Mouse (Mus musculus): ENCODE measurements around the gene Ccnyl1. TPM values are rescaled to one million over a fixed set of nuclear protein-coding genes. Genes with fewer than 3 reads are reported as not detected.

Ccnyl1 gene
- polyA plus RNA-seq, 1 experiment from 2014 or later, result 4.4 TPM

DNA sequence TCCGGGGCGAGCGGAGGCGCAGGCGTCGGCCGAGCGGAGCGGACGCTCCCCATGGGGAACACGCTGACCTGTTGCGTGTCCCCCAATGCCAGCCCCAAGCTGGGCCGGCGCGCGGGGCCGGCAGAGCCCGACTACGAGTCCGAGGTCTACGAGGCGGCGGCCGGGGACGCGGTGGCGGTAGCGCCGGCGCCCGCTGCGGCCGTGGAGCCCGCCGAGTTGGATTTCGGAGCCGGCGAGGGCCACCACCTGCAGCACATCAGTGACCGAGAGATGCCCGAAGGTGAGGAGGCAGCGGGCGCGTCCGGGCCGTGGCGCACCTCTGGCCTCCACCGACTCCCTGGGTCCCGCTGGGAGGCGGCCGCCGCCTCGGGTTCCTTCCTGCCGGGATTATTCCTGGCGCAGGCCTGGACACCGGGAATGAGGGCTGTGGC, 881 bp downstream of the Ccnyl1 start:
- WGBS, result under 1% methylated on average over 44 of the region's 55 CpGs
- H3K4me3 ChIP-seq (replicated peaks; ENCODE audit: low read length), result peak overlapping the region; percentile 89
- peak; percentile 1; the same call in 1 of the 2 replicates for ATAC-seq

DNA sequence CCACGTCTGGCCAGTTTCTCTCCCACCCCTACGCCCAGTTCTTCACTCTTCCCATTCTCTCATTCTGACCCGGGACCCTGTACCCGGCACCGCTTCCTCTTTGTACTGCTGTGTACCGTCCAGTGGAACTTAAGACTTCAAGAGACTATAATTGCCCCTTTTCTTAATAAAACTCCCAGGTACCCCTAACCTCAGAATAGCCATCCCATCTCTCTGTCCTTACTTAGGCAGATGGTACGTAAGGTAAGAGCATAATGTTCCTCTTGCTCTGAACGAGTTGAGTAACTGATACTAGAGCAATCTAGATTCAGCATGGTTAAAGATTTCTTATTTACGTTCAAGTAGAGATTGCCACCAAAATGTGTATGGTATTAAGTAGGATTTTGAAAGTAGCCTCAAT, 1.3 kb downstream of the Ccnyl1 start:
- Histone ChIP-seq H3K4me3 (replicated peaks; ENCODE audit: low read length) (peak overlapping the region; percentile 89), H3K27me3 (replicated peaks; ENCODE audit: control insufficient read depth, insufficient read depth, low read length) (no peaks in the 10 kb centered on the region), H3K9ac (replicated peaks; ENCODE audit: low read depth, low read length) (peak overlapping the region; percentile 80), H3K36me3 (ENCODE audit: control insufficient read depth, insufficient read depth) (no peaks in the 10 kb centered on the region), H3K9me3 (ENCODE audit: control insufficient read depth, low read length) (no peaks in the 10 kb centered on the region), H3K4me2 (ENCODE audit: low read length) (peak overlapping the region; percentile 96), H3K4me1 (replicated peaks; ENCODE audit: control insufficient read depth, insufficient read depth, low read length) (peaks cover 26% of the 10 kb centered on the region), H3K27ac (ENCODE audit: low read length) (no peak overlapping the region)
- ATAC-seq, result no peak
- WGBS, result 1% methylated on average over 9 of the region's 9 CpGs

More for the DNA sequence above, 881 bp downstream of the Ccnyl1 start:
- Histone ChIP-seq H3K9me3 (ENCODE audit: control insufficient read depth, low read length) (no peaks in the 10 kb centered on the region), H3K36me3 (ENCODE audit: control insufficient read depth, insufficient read depth) (no peaks in the 10 kb centered on the region), H3K9ac (replicated peaks; ENCODE audit: low read depth, low read length) (peak overlapping the region; percentile 80), H3K27ac (ENCODE audit: low read length) (peak overlapping the region; percentile 67), H3K27me3 (replicated peaks; ENCODE audit: control insufficient read depth, insufficient read depth, low read length) (no peaks in the 10 kb centered on the region), H3K4me2 (ENCODE audit: low read length) (peak overlapping the region; percentile 96), H3K4me1 (replicated peaks; ENCODE audit: control insufficient read depth, insufficient read depth, low read length) (peaks cover 26% of the 10 kb centered on the region)

DNA sequence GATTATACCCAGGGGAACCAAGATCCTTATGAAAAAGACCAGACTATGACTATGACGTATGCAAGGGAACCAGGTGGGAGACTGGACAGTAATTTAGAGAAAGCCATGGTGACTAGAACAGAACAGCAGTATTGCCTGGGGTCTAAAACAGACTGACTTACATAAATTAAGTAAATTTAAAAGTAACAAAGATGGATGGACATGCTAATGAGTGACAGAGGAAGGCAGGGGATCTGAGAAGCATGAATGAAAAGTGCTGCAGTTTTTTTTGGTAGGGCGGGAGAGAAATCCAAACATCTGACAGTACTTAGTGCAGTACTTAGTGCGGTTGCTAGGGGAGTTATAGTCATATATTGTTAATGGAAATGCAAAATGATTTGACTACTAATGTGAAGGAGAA, 4.9 kb downstream of the Ccnyl1 start:
- no peak for ATAC-seq
- Histone ChIP-seq H3K27me3 (replicated peaks; ENCODE audit: control insufficient read depth, insufficient read depth, low read length) (no peaks in the 10 kb centered on the region), H3K36me3 (ENCODE audit: control insufficient read depth, insufficient read depth) (no peaks in the 10 kb centered on the region), H3K9me3 (ENCODE audit: control insufficient read depth, low read length) (no peaks in the 10 kb centered on the region), H3K4me2 (ENCODE audit: low read length) (no peak overlapping the region), H3K4me1 (replicated peaks; ENCODE audit: control insufficient read depth, insufficient read depth, low read length) (peaks cover 21% of the 10 kb centered on the region), H3K27ac (ENCODE audit: low read length) (no peak overlapping the region), H3K9ac (replicated peaks; ENCODE audit: low read depth, low read length) (no peak overlapping the region), H3K4me3 (replicated peaks; ENCODE audit: low read length) (no peak overlapping the region)
- WGBS, result 81% methylated on average over 3 of the region's 3 CpGs

DNA sequence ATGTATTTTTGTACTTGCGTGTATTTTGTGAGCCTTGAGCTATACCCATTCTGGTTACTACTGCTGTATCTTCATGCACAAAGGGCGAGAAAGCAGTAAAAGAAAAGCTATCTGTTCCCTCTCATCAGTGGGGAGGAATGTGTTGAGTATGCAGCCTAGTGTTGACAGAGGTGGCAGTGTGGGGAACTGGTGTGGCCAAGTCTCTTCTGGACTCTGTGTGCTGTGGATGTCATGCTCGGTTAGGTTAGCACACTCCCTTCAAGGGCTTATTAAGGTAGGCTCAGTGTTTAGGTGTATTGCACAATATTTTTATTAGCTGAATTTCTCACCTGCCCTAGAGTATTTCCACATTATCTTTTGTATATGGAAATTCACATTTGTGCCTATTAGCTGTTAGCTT, 11.5 kb downstream of the Ccnyl1 start:
- Histone ChIP-seq H3K9ac (replicated peaks; ENCODE audit: low read depth, low read length) (no peak overlapping the region), H3K4me2 (ENCODE audit: low read length) (no peak overlapping the region), H3K36me3 (ENCODE audit: control insufficient read depth, insufficient read depth) (peaks cover 5% of the 10 kb centered on the region; the same call in 1 of the 2 replicates), H3K4me1 (replicated peaks; ENCODE audit: control insufficient read depth, insufficient read depth, low read length) (no peaks in the 10 kb centered on the region), H3K9me3 (ENCODE audit: control insufficient read depth, low read length) (no peaks in the 10 kb centered on the region), H3K4me3 (replicated peaks; ENCODE audit: low read length) (no peak overlapping the region), H3K27ac (ENCODE audit: low read length) (no peak overlapping the region), H3K27me3 (replicated peaks; ENCODE audit: control insufficient read depth, insufficient read depth, low read length) (no peaks in the 10 kb centered on the region)
- ATAC-seq, result no peak
- WGBS, result 87% methylated on average over 3 of the region's 3 CpGs

DNA sequence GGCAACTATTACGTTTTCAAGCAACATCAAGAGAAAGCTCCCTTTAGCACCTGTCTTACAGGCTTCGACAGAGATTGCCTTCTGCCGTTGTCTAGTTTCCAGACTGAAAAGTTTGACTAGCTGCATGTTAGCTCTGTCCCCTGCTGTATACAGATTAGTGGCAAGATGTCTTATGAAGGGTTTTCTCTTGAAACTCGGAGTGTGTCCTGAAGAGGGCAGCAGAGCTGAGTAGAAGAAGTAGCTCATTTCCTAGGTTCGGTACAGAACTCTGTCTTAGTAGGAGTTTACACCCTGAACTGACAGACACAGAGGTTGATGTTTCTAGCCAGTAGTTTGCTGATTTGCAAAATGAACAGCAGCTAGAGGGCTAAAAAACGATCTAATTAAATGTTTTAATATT, 15.0 kb downstream of the Ccnyl1 start:
- H3K36me3 ChIP-seq (ENCODE audit: control insufficient read depth, insufficient read depth), result peaks cover 5% of the 10 kb centered on the region; the same call in 1 of the 2 replicates
- H3K4me1 ChIP-seq (replicated peaks; ENCODE audit: control insufficient read depth, insufficient read depth, low read length), result no peaks in the 10 kb centered on the region
- no peak overlapping the region for H3K9ac ChIP-seq (replicated peaks; ENCODE audit: low read depth, low read length)
- H3K4me3 ChIP-seq (replicated peaks; ENCODE audit: low read length), result no peak overlapping the region
- H3K9me3 ChIP-seq (ENCODE audit: control insufficient read depth, low read length), result no peaks in the 10 kb centered on the region
- H3K27me3 ChIP-seq (replicated peaks; ENCODE audit: control insufficient read depth, insufficient read depth, low read length), result no peaks in the 10 kb centered on the region
- peak; percentile 64; the same call in 1 of the 2 replicates for ATAC-seq
- WGBS, result 40% methylated on average over 6 of the region's 6 CpGs
- no peak overlapping the region for H3K27ac ChIP-seq (ENCODE audit: low read length)
- no peak overlapping the region for H3K4me2 ChIP-seq (ENCODE audit: low read length)

DNA sequence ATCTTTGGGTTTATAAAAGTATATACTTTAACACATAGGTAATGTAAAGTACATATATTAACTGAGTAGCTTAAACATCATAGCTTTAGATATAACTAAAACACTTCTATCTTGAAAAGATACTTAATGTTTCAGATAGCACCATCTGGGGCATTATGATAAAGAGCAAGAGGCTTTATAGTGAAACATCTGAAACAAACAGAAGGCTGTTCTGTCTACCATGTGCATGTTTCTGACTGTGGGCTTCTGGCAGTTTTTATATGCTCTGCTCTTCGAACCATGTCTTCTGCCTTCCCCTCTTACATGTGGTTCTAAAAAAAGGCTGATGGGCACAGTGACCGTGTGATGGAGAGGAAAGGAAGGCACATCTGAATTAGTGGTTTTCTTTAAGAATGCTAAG, 16.4 kb downstream of the Ccnyl1 start:
- Histone ChIP-seq H3K4me3 (replicated peaks; ENCODE audit: low read length) (no peak overlapping the region), H3K36me3 (ENCODE audit: control insufficient read depth, insufficient read depth) (peaks cover 5% of the 10 kb centered on the region; the same call in 1 of the 2 replicates)
- 89% methylated on average over 2 of the region's 2 CpGs for WGBS

DNA sequence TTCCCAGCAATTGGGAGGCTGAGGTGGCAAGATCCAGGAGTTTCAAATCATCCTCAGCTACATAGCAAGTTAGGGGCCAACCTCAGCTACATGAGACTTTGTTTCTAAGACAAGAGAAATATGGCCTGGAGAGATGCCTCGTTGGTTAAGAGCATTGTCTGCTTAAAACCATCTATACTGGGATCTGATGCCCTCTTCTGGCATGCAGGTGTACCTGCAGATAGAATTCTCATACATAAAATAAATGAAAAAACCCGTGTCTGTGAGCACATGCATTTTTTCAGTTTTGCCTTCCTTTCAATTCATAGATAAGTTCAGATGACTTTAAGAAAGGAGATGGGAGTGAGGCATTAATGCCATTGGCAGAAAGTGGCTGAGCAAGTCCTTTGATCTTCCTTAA, 19.6 kb downstream of the Ccnyl1 start:
- 12% methylated on average over 2 of the region's 2 CpGs for WGBS
- H3K9ac ChIP-seq (replicated peaks; ENCODE audit: low read depth, low read length), result no peak overlapping the region
- no peaks in the 10 kb centered on the region; the same call in none of the 2 replicates for H3K36me3 ChIP-seq (ENCODE audit: control insufficient read depth, insufficient read depth)
- H3K4me2 ChIP-seq (ENCODE audit: low read length), result no peak overlapping the region
- ATAC-seq, result no peak
- no peaks in the 10 kb centered on the region for H3K27me3 ChIP-seq (replicated peaks; ENCODE audit: control insufficient read depth, insufficient read depth, low read length)
- no peaks in the 10 kb centered on the region for H3K9me3 ChIP-seq (ENCODE audit: control insufficient read depth, low read length)
- H3K4me1 ChIP-seq (replicated peaks; ENCODE audit: control insufficient read depth, insufficient read depth, low read length), result no peaks in the 10 kb centered on the region
- H3K4me3 ChIP-seq (replicated peaks; ENCODE audit: low read length), result no peak overlapping the region
- no peak overlapping the region for H3K27ac ChIP-seq (ENCODE audit: low read length)

More for the DNA sequence above, 16.4 kb downstream of the Ccnyl1 start:
- Histone ChIP-seq H3K27ac (ENCODE audit: low read length) (no peak overlapping the region), H3K9me3 (ENCODE audit: control insufficient read depth, low read length) (no peaks in the 10 kb centered on the region), H3K4me1 (replicated peaks; ENCODE audit: control insufficient read depth, insufficient read depth, low read length) (no peaks in the 10 kb centered on the region), H3K9ac (replicated peaks; ENCODE audit: low read depth, low read length) (no peak overlapping the region), H3K4me2 (ENCODE audit: low read length) (no peak overlapping the region), H3K27me3 (replicated peaks; ENCODE audit: control insufficient read depth, insufficient read depth, low read length) (no peaks in the 10 kb centered on the region)
- no peak for ATAC-seq

DNA sequence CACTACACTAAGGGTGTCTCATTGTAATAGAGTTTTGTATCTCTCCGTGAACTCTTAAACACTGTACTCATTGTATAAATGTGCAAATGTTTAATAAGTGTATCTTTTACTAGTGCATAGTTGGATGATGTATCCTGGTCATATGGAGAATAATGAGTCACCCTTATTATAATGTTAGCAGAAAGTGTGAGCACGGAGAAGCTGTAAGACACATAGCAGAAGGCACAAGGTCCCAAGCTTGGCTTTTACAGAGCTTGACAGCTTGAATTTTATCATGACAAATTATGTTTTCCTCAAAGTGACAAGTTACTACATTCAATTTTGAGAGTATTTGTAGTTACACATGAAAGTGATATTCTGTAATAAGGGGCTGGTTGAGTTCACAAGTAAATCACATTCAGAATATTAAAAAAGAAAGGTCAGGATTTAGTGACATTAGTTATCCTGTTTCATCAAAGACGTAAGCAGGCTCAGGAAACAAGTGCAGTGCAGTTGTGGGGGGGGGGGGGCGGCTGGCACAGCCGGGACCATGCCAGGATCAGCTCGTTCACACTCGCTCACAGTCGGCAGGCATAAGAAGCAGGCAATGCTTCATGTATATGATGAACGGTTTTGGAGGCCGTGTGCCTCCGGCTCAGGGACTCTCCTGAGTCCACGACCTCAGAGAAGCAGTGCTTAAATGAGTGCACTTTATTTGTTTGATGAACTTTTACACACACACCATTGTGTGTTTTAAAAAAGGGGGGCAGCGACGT, 21.9 kb downstream of the Ccnyl1 start:
- Histone ChIP-seq H3K4me2 (ENCODE audit: low read length) (no peak overlapping the region), H3K4me1 (replicated peaks; ENCODE audit: control insufficient read depth, insufficient read depth, low read length) (no peaks in the 10 kb centered on the region), H3K9ac (replicated peaks; ENCODE audit: low read depth, low read length) (no peak overlapping the region), H3K9me3 (ENCODE audit: control insufficient read depth, low read length) (no peaks in the 10 kb centered on the region), H3K27me3 (replicated peaks; ENCODE audit: control insufficient read depth, insufficient read depth, low read length) (no peaks in the 10 kb centered on the region), H3K4me3 (replicated peaks; ENCODE audit: low read length) (no peak overlapping the region), H3K27ac (ENCODE audit: low read length) (peak overlapping the region; percentile 37; the same call in 1 of the 2 replicates), H3K36me3 (ENCODE audit: control insufficient read depth, insufficient read depth) (peaks cover 3% of the 10 kb centered on the region)
- ATAC-seq, result peak; percentile 84
- 70% methylated on average over 14 of the region's 14 CpGs for WGBS

DNA sequence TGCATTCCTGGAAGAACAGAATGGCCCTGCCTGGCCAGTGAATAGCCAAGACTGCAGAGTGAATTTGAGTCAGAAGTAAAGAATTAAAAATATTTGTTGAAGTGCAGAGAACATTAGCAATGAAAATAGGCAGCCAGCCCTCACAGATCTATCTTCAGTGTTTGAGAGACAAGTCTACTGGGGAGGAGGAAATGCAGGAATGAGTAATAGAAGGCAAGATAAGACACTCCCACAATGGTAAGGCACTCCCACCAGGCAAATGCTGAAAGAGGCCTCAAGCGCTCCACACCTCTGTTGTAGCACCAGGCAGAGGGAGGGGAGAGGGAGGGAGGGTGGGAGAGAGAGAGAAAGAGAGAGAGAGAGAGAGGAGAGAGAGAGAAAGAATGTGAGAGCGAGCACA, 25.2 kb downstream of the Ccnyl1 start:
- peaks cover 6% of the 10 kb centered on the region for H3K4me1 ChIP-seq (replicated peaks; ENCODE audit: control insufficient read depth, insufficient read depth, low read length)
- no peak for ATAC-seq
- no peaks in the 10 kb centered on the region for H3K27me3 ChIP-seq (replicated peaks; ENCODE audit: control insufficient read depth, insufficient read depth, low read length)
- no peak overlapping the region for H3K27ac ChIP-seq (ENCODE audit: low read length)
- H3K9me3 ChIP-seq (ENCODE audit: control insufficient read depth, low read length), result no peaks in the 10 kb centered on the region
- H3K36me3 ChIP-seq (ENCODE audit: control insufficient read depth, insufficient read depth), result peaks cover 3% of the 10 kb centered on the region
- H3K9ac ChIP-seq (replicated peaks; ENCODE audit: low read depth, low read length), result no peak overlapping the region
- no peak overlapping the region for H3K4me3 ChIP-seq (replicated peaks; ENCODE audit: low read length)
- no peak overlapping the region for H3K4me2 ChIP-seq (ENCODE audit: low read length)
- 86% methylated on average over 2 of the region's 2 CpGs for WGBS

All from forebrain, embryonic 16.5 days (tissue).